ENCODE assay signal across 23 mouse cellular contexts in the genomic region with DNA sequence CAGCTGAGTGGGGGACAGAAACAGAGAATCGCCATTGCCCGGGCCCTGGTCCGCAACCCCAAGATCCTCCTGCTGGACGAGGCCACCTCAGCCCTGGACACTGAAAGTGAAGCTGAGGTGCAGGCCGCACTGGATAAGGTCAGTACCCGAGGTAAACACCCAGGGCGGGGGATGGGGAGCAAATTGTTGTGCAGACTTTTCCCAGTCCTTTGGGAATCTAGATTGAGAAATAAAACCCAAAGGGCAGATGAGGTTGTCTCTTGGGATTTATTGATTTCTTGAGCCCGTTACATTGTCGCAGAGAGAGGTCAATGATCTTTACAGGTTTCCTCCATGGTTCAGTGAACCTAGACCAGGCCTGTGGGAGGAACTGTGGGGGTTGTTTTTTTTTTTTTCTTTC. TPM values are rescaled to one million over a fixed set of nuclear protein-coding genes. Genes with fewer than 3 reads are reported as not detected.
A peak's percentile ranks its signal among the peaks of the same experiment; 100 is the strongest.
DNase-seq lines count a peak whose midpoint lies in the region; ATAC-seq and TF ChIP-seq lines count a peak whose summit lies in the region.
"Had no signal": no experiment of that assay in that cellular context is flagged by ENCODE, and none has a peak within 500 bp of the region (broad histone marks: within the 10 kb centered on the region; RNA-seq: fewer than 3 reads in every experiment).

No protein-coding gene starts in this region.

- no peak for TF ChIP-seq CTCF in liver, embryonic 14.5 days (IDR thresholded peaks at IDR 0.05; ENCODE audit: low read depth)

- no peak for TF ChIP-seq EP300 in liver, embryonic 14.5 days (IDR thresholded peaks at IDR 0.05; ENCODE audit: low read depth)

- peaks cover 79% of the 10 kb centered on the region for H3K36me3 ChIP-seq in liver, embryonic 12.5 days
- peaks cover 64% of the 10 kb centered on the region for H3K36me3 ChIP-seq in liver, embryonic 14.5 days (replicated peaks; ENCODE audit: control insufficient read depth, insufficient read depth, low read depth)
- peaks cover 36% of the 10 kb centered on the region for H3K36me3 ChIP-seq in liver, embryonic 16.5 days (ENCODE audit: control insufficient read depth, insufficient read depth)
- H3K36me3 ChIP-seq in kidney, embryonic 16.5 days (ENCODE audit: insufficient read depth, low read length): no peaks in the 10 kb centered on the region
- H3K36me3 ChIP-seq: forebrain, embryonic 10.5 days; heart, embryonic 10.5 days; heart, embryonic 13.5 days; hindbrain, embryonic 12.5 days; hindbrain, embryonic 15.5 days had no signal

- WGBS in liver, embryonic 12.5 days (ENCODE audit: insufficient replicate concordance): 84% methylated on average over 9 of the region's 9 CpGs
- 81% methylated on average over 9 of the region's 9 CpGs for WGBS in liver, embryonic 14.5 days (ENCODE audit: insufficient replicate concordance)
- 77% methylated on average over 9 of the region's 9 CpGs for WGBS in liver, embryonic 16.5 days (ENCODE audit: insufficient replicate concordance)
- 51% methylated on average over 9 of the region's 9 CpGs for WGBS in kidney, embryonic 16.5 days

- no peak for ATAC-seq in liver, embryonic 12.5 days
- ATAC-seq in liver, embryonic 14.5 days (ENCODE audit: insufficient read depth): 0 out of 2 replicates have a peak, but pooled peaks have one; percentile 39
- ATAC-seq in liver, embryonic 16.5 days (ENCODE audit: low read depth): peak; percentile 64
- ATAC-seq in kidney, embryonic 16.5 days (ENCODE audit: low FRiP score, low TSS enrichment): no peak
- ATAC-seq: CD4-positive, CD25-positive, alpha-beta regulatory T cell, adult 4 months; forebrain, embryonic 13.5 days; forebrain, embryonic 16.5 days had no signal

- no peaks in the 10 kb centered on the region for H3K9me3 ChIP-seq in liver, embryonic 12.5 days (replicated peaks)
- no peaks in the 10 kb centered on the region for H3K9me3 ChIP-seq in liver, embryonic 14.5 days (ENCODE audit: control insufficient read depth, low read length)
- no peaks in the 10 kb centered on the region for H3K9me3 ChIP-seq in liver, embryonic 16.5 days (replicated peaks; ENCODE audit: control insufficient read depth, low read length)
- peaks cover 7% of the 10 kb centered on the region; the same call in 1 of the 2 replicates for H3K9me3 ChIP-seq in kidney, embryonic 16.5 days (ENCODE audit: low read length)
- H3K9me3 ChIP-seq: hindbrain, embryonic 15.5 days had no signal

- DNase-seq in liver: peak; percentile 20
- no peak for DNase-seq in liver, embryonic 14.5 days (ENCODE audit: low read depth in 3 of 3, low spot score in 3 of 3)
- DNase-seq in natural killer cell, adult 2 months (ENCODE audit: low spot score in 2 of 2): no peak
- DNase-seq: adrenal gland, postnatal 14 days; cerebellum, adult 11-12 months; cerebellum, adult 8-10 months; cerebellum, postnatal 10 days; gastrocnemius, postnatal 10 days; gastrocnemius, postnatal 36 days; heart, adult 2 months; heart, postnatal 14 days; heart, postnatal 4 days had no signal

- no peak overlapping the region for H3K27ac ChIP-seq in liver, embryonic 12.5 days
- H3K27ac ChIP-seq in liver, embryonic 14.5 days: no peak overlapping the region
- H3K27ac ChIP-seq in liver, embryonic 16.5 days (ENCODE audit: low read length): no peak overlapping the region
- no peak overlapping the region for H3K27ac ChIP-seq in kidney, embryonic 16.5 days (ENCODE audit: low read length)
- H3K27ac ChIP-seq: forebrain, embryonic 10.5 days; forebrain, embryonic 13.5 days; heart, adult 2 months; heart, embryonic 10.5 days; heart, embryonic 13.5 days; hindbrain, embryonic 12.5 days; hindbrain, embryonic 15.5 days had no signal

- H3K4me1 ChIP-seq in liver, embryonic 12.5 days: no peaks in the 10 kb centered on the region
- no peaks in the 10 kb centered on the region; a peak in 1 of 4 replicates for H3K4me1 ChIP-seq in liver, embryonic 14.5 days (replicated peaks; ENCODE audit: control insufficient read depth in 2 of 2, insufficient read depth in 2 of 2, low read length in 1 of 2)
- no peaks in the 10 kb centered on the region for H3K4me1 ChIP-seq in liver, embryonic 16.5 days (ENCODE audit: control insufficient read depth, low read depth, low read length)
- no peaks in the 10 kb centered on the region for H3K4me1 ChIP-seq in kidney, embryonic 16.5 days (ENCODE audit: insufficient read depth, low read length)
- H3K4me1 ChIP-seq: forebrain, embryonic 10.5 days; forebrain, embryonic 13.5 days; heart, embryonic 10.5 days; heart, embryonic 13.5 days; hindbrain, embryonic 12.5 days; hindbrain, embryonic 15.5 days had no signal

- no peak overlapping the region for H3K9ac ChIP-seq in liver, embryonic 12.5 days
- H3K9ac ChIP-seq in liver, embryonic 14.5 days (replicated peaks): no peak overlapping the region
- no peak overlapping the region for H3K9ac ChIP-seq in liver, embryonic 16.5 days (ENCODE audit: low read depth, low read length)
- no peak overlapping the region for H3K9ac ChIP-seq in kidney, embryonic 16.5 days (replicated peaks; ENCODE audit: low read length)
- H3K9ac ChIP-seq: forebrain, embryonic 13.5 days; heart, embryonic 13.5 days; hindbrain, embryonic 12.5 days; hindbrain, embryonic 15.5 days had no signal

- no peak overlapping the region for H3K4me2 ChIP-seq in liver, embryonic 12.5 days
- no peak overlapping the region for H3K4me2 ChIP-seq in liver, embryonic 14.5 days (ENCODE audit: low read depth)
- H3K4me2 ChIP-seq in liver, embryonic 16.5 days (ENCODE audit: low read depth, low read length): no peak overlapping the region
- H3K4me2 ChIP-seq in kidney, embryonic 16.5 days (replicated peaks; ENCODE audit: low read depth, low read length): no peak overlapping the region
- H3K4me2 ChIP-seq: forebrain, embryonic 13.5 days; heart, embryonic 13.5 days; hindbrain, embryonic 12.5 days; hindbrain, embryonic 15.5 days had no signal

- H3K27me3 ChIP-seq in liver, embryonic 12.5 days (replicated peaks): no peaks in the 10 kb centered on the region
- no peaks in the 10 kb centered on the region for H3K27me3 ChIP-seq in liver, embryonic 14.5 days (ENCODE audit: control insufficient read depth, insufficient read depth, low read length)
- H3K27me3 ChIP-seq in liver, embryonic 16.5 days (ENCODE audit: control insufficient read depth, insufficient read depth, low read depth, low read length): no peaks in the 10 kb centered on the region
- no peaks in the 10 kb centered on the region for H3K27me3 ChIP-seq in kidney, embryonic 16.5 days (ENCODE audit: insufficient read depth, low read length)
- H3K27me3 ChIP-seq: forebrain, embryonic 13.5 days; heart, embryonic 13.5 days; hindbrain, embryonic 12.5 days; hindbrain, embryonic 15.5 days had no signal

- no peak overlapping the region for H3K4me3 ChIP-seq in liver, embryonic 12.5 days
- H3K4me3 ChIP-seq in liver, embryonic 14.5 days (ENCODE audit: insufficient read depth in 1 of 2, low read depth in 2 of 2, low read length in 2 of 2): no peak overlapping the region
- H3K4me3 ChIP-seq in liver, embryonic 16.5 days (ENCODE audit: low read depth, low read length): no peak overlapping the region
- no peak overlapping the region for H3K4me3 ChIP-seq in kidney, embryonic 16.5 days (ENCODE audit: low read length)
- H3K4me3 ChIP-seq: forebrain, embryonic 10.5 days; forebrain, embryonic 13.5 days; heart, adult 2 months; heart, embryonic 10.5 days; heart, embryonic 13.5 days; hindbrain, embryonic 12.5 days; hindbrain, embryonic 15.5 days had no signal

RNA-seq across cellular contexts. Expression of a gene that starts 34.9 kb away (rescaled TPM):
- 37.8 and 40.1 TPM in 2 replicates for polyA plus RNA-seq in liver, embryonic 12.5 days (2016; fragmentation: Nextera tagmentation; extraction: Ambion mirVana)
- 15.7 and 25.1 TPM in 2 replicates for polyA plus RNA-seq in liver, embryonic 14.5 days (2012; rRNA removed)
- polyA plus RNA-seq in liver, embryonic 14.5 days (2014; fragmentation: Nextera tagmentation; extraction: Ambion mirVana): 27.1 and 31.8 TPM in 2 replicates
- polyA plus RNA-seq in liver, embryonic 16.5 days (2015; fragmentation: Nextera tagmentation; extraction: Ambion mirVana): 29.8 and 30.6 TPM in 2 replicates
- 0.09 and 0.12 TPM in 2 replicates for polyA plus RNA-seq in kidney, embryonic 16.5 days (2015; fragmentation: Nextera tagmentation; extraction: Ambion mirVana)

Comparison
In these comparisons a context has a peak if more than half of its experiments do, and no peak if none do; other contexts are left out.
1. ATAC-seq: peak in liver, embryonic 14.5 days (single experiment) and liver, embryonic 16.5 days (single experiment); none in liver, embryonic 12.5 days (single experiment) and kidney, embryonic 16.5 days (single experiment).
2. RNA of a gene that starts 34.9 kb away (polyA plus RNA-seq): 37.8 to 40.1 TPM in liver, embryonic 12.5 days, 29.8 to 30.6 TPM in liver, embryonic 16.5 days and 15.7 to 31.8 TPM in liver, embryonic 14.5 days; 0.09 to 0.12 TPM in kidney, embryonic 16.5 days; every median in the first group is over 10 times any median in the second.